Mouse (Mus musculus): ENCODE measurements around the gene Scyl2. TPM values are rescaled to one million over a fixed set of nuclear protein-coding genes. Genes with fewer than 3 reads are reported as not detected.
A peak's percentile ranks its signal among the peaks of the same experiment; 100 is the strongest.
"Not testable (repeated sequence)": the region's sequence is repeated elsewhere in the genome, so short reads cannot be mapped to it uniquely, and the experiment has no call there.

The Scyl2 gene
- polyA plus RNA-seq, 1 experiment from 2014 or later = 4.3 TPM

DNA sequence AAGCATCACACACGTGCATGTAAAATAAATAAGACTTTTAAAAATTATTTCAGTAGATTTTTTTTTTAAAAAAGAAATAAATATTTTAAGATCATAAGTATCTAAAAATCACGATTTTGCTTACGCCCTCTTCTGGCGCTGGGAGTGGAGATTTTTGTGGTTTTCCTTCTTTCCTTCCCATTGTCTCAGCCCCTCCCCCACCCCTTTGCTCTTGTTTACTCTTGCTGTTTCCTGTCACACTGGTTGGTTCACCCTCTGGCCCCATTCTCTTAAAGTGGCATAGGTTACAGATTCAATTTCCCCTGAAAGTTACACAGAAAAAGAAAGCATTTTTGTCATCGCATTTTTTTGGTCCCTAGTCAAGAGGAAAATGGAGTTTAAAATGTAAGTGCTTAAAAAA is 17.0 kb upstream of the Scyl2 start:
- H3K4me3 ChIP-seq (replicated peaks) = no peak overlapping the region
- no peaks in the 10 kb centered on the region for H3K9me3 ChIP-seq (replicated peaks)
- WGBS (ENCODE audit: insufficient replicate concordance) = 20% methylated on average over 5 of the region's 5 CpGs
- no peak overlapping the region for H3K4me2 ChIP-seq
- H3K9ac ChIP-seq = no peak overlapping the region
- no peaks in the 10 kb centered on the region; the same call in 1 of the 2 replicates for H3K4me1 ChIP-seq (replicated peaks)
- no peaks in the 10 kb centered on the region for H3K27me3 ChIP-seq
- no peaks in the 10 kb centered on the region for H3K36me3 ChIP-seq
- H3K27ac ChIP-seq = no peak overlapping the region
- DNase-seq (no peak), ATAC-seq (ENCODE audit: low read depth) (no peak)

DNA sequence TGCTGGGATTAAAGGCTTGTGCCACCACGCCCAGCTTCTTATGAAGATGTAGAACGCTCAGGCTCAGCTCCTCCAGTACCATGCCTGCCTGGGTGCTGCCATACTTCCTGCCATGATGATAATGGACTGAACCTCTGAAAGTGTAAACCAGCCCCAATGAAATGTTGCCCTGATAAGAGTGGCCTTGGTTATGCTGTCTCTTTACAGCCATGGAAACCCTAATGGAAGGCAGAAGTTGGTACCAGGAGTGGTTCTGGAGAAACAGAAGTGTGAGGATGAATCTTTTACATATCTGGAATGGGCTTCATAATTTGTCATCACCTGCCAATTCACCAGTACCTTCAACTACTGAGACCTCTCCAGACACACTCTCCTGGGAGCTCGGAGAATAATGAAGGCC is 11.9 kb upstream of the Scyl2 start:
- Histone ChIP-seq H3K27me3 (no peaks in the 10 kb centered on the region), H3K4me1 (replicated peaks) (no peaks in the 10 kb centered on the region), H3K36me3 (no peaks in the 10 kb centered on the region), H3K4me2 (no peak overlapping the region), H3K9me3 (replicated peaks) (no peaks in the 10 kb centered on the region), H3K9ac (no peak overlapping the region), H3K4me3 (replicated peaks) (no peak overlapping the region), H3K27ac (no peak overlapping the region)
- ATAC-seq (ENCODE audit: low read depth) (no peak), DNase-seq (no peak)
- WGBS (ENCODE audit: insufficient replicate concordance) = 58% methylated on average over 3 of the region's 3 CpGs

DNA sequence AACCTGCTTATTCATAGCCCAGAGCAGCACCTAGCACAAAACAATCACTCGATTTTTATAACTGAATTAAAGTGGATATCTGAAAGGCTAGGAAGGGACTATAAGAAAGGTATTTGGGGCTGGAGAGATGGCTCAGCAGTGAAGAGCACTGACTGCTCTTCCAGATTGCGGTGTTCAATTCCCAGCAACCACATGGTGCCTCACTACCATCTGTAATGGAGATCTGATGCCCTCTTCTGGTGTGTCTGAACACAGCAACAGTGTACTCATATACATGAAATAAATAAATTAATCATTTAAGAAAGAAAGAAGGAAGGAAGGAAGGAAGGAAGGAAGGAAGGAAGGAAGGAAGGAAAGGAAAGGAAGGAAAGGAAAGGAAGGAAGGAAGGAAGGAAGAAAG is 10.2 kb upstream of the Scyl2 start:
- not testable (repeated sequence) for H3K4me3 ChIP-seq (replicated peaks); H3K4me2 ChIP-seq; DNase-seq; H3K9ac ChIP-seq; H3K36me3 ChIP-seq; H3K27ac ChIP-seq; H3K4me1 ChIP-seq (replicated peaks); H3K9me3 ChIP-seq (replicated peaks); ATAC-seq (ENCODE audit: low read depth); H3K27me3 ChIP-seq
- WGBS (ENCODE audit: insufficient replicate concordance) = 56% methylated on average over 2 of the region's 2 CpGs

DNA sequence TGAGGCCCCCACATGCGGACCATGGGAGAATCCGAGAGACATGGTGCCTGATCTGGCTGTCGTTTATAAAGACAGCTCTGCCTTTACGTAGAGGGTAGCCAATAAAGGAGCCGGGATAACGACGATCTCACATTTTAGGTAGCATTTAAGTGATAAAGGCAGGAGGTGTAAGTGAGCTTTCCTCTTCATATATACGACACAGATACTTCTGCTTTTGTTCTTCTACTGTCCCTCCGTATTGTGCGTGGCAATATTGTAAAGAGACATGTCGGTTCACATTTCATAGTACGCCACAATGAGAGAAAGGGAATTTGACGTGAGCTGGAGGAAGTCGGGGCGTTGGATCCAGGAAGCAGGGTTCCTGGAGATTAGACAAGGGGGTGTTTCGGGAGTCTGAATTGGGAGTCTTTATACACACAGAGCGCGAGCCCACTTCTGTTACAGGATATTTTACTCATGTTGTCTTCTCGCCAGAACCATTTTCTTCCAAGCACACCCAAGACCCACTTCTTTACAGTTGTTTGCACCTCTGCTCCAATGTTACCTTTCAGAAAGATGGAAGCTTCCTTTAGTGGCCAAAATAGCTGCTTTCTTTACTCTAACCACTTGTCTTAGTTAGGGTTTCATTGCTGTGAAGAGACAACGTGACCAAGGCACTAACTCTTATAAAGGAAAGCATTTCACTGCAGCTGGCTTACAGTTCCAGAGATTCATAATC is 9.3 kb upstream of the Scyl2 start:
- no peak overlapping the region for H3K27ac ChIP-seq
- ATAC-seq (ENCODE audit: low read depth) (no peak), DNase-seq (no peak)
- H3K27me3 ChIP-seq = no peaks in the 10 kb centered on the region
- H3K4me2 ChIP-seq = peak overlapping the region; percentile 28; the same call in 1 of the 2 replicates
- no peak overlapping the region for H3K4me3 ChIP-seq (replicated peaks)
- H3K9me3 ChIP-seq (replicated peaks) = no peaks in the 10 kb centered on the region
- H3K9ac ChIP-seq = no peak overlapping the region
- H3K36me3 ChIP-seq = no peaks in the 10 kb centered on the region
- H3K4me1 ChIP-seq (replicated peaks) = peaks cover 2% of the 10 kb centered on the region
- 28% methylated on average over 20 of the region's 20 CpGs for WGBS (ENCODE audit: insufficient replicate concordance)

DNA sequence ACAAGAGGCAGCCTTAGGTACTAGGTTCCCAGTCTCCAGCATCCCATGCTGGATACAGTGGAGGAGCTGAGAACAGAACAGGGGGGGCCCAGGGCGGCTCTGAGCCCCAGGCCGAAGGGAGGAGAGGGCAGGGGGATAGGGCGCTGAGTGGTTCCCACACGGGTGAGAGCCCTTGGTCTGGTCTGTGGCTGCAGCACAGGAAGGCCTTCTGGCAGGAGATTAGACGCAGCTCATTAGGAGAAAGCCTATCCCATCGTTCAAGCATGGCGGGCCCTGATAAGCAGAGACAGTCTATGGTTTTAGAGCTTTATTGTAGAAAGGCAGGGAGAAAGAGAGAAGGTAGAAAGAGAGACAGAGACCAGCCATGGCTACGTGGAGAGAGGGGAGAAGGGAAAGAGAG is 3.9 kb upstream of the Scyl2 start:
- Histone ChIP-seq H3K27me3 (no peaks in the 10 kb centered on the region), H3K27ac (no peak overlapping the region; the same call in 1 of the 2 replicates), H3K4me3 (replicated peaks) (no peak overlapping the region), H3K36me3 (no peaks in the 10 kb centered on the region), H3K4me2 (peak overlapping the region; percentile 55), H3K9ac (no peak overlapping the region; the same call in 1 of the 2 replicates), H3K4me1 (replicated peaks) (peaks cover 37% of the 10 kb centered on the region), H3K9me3 (replicated peaks) (no peaks in the 10 kb centered on the region)
- peak; percentile 22; the same call in 1 of the 2 replicates for ATAC-seq (ENCODE audit: low read depth)
- WGBS (ENCODE audit: insufficient replicate concordance) = 11% methylated on average over 8 of the region's 8 CpGs
- DNase-seq = peak; percentile 49

DNA sequence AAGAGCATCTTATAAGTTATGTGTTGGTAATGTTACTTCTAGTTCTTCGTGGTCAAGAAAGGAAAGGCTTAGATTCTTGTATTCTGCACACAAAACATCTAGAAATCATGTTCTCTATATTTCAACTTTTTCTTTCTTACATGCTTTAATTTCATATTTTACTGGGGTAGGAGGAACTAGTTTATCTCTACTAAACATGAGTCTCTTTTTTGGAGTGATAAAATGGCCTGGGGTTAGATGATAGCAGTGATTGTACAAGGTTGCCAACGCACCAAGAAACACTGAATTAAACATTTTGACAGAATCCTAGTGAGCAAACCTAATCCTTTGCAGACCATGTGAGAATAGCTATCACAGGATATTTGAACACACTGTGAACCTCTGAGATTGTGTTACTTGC is 1.4 kb upstream of the Scyl2 start:
- H3K27me3 ChIP-seq = no peaks in the 10 kb centered on the region
- H3K4me1 ChIP-seq (replicated peaks) = peaks cover 61% of the 10 kb centered on the region
- DNase-seq = no peak
- H3K9me3 ChIP-seq (replicated peaks) = no peaks in the 10 kb centered on the region
- no peak overlapping the region for H3K9ac ChIP-seq
- 43% methylated on average over 2 of the region's 2 CpGs for WGBS (ENCODE audit: insufficient replicate concordance)
- H3K4me2 ChIP-seq = peak overlapping the region; percentile 90; the same call in 1 of the 2 replicates
- no peak overlapping the region for H3K27ac ChIP-seq
- ATAC-seq (ENCODE audit: low read depth) = no peak
- H3K4me3 ChIP-seq (replicated peaks) = no peak overlapping the region
- H3K36me3 ChIP-seq = peaks cover 6% of the 10 kb centered on the region; the same call in 1 of the 2 replicates

DNA sequence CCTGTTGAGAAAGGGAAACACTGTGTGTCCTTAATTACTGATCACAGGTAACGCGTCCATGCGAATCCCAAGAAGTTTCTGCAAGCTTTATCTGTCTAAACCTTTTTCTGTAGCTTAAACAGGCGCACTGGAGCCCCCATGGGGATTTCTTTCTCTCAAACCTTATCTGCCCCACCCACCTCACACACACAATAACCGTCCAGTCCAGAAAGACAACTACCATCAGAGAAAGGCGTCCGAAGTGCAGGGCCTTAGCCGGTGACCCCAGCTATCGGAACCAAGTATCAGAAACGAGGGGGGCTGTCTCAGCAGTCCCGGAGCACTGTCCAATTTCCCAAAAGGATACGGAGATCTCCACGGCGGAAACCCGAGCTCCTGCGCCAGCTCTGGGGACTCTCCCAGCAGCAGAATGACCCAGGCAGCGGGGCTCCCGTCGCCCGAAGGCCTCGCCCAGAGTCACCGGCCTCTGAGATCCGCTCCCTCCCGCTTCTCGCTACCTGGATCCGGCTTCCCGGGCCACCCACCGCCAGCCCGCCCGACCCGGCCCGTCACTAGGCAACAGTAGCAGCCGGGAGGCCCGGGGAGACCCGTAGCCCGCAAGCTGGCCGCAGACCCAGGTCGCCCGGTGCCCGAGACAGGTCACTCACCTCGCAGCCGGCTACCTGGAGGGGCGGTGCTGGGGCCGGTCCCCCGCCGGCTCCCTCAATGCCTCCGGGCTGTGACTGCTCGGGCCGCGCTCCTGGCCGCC is 520 bp downstream of the Scyl2 start:
- 1% methylated on average over 51 of the region's 51 CpGs for WGBS (ENCODE audit: insufficient replicate concordance)
- Histone ChIP-seq H3K9me3 (replicated peaks) (no peaks in the 10 kb centered on the region), H3K27ac (peak overlapping the region; percentile 84), H3K4me1 (replicated peaks) (peaks cover 79% of the 10 kb centered on the region), H3K9ac (peak overlapping the region; percentile 94), H3K4me2 (peak overlapping the region; percentile 90), H3K4me3 (replicated peaks) (peak overlapping the region; percentile 97), H3K27me3 (no peaks in the 10 kb centered on the region), H3K36me3 (peaks cover 6% of the 10 kb centered on the region; the same call in 1 of the 2 replicates)
- ATAC-seq (ENCODE audit: low read depth) (peak; percentile 69), DNase-seq (peak; percentile 22)

DNA sequence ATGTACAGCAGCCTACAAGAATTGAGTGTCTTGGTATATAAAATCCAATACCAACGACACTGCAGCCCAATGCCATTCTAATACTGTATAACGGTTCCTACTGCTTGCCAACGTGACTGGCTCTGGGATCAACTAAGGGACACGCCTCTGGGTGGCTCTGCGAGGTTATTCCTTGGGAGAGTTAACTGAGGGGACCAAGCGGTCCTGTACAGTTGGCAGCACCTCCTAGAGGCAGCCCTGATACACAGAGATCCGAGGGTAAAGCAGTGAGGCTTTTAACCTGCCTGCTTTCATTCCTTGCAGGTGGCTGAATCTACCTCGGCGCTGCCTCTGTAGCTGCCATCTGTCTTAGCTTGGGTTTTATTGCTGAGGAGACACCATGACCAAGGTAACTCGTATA is 3.1 kb downstream of the Scyl2 start:
- no peaks in the 10 kb centered on the region for H3K27me3 ChIP-seq
- no peak overlapping the region for H3K4me3 ChIP-seq (replicated peaks)
- no peak overlapping the region for H3K27ac ChIP-seq
- WGBS (ENCODE audit: insufficient replicate concordance) = 74% methylated on average over 10 of the region's 10 CpGs
- no peak overlapping the region for H3K4me2 ChIP-seq
- H3K9ac ChIP-seq = no peak overlapping the region
- peaks cover 8% of the 10 kb centered on the region; the same call in 1 of the 2 replicates for H3K36me3 ChIP-seq
- H3K9me3 ChIP-seq (replicated peaks) = no peaks in the 10 kb centered on the region
- ATAC-seq (ENCODE audit: low read depth) = no peak
- peaks cover 79% of the 10 kb centered on the region for H3K4me1 ChIP-seq (replicated peaks)
- no peak for DNase-seq

DNA sequence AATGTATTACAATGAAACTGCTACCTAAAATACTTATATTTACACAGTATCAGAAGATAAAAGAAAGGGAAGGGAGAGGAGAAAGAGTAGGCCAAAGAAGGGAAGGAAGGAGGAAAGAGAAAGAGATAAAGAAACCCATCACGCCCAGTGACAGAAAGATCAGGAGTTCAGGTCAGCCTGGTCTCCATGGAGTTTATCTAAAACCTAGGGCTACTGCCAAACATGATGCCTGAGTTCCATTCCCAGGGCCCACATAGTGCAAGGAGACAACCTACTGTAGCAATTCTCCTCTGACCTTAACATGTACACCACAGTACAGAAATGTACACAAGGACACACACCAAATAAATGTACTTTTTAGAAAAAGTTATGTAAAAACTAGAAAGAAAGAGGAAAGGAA is 3.9 kb downstream of the Scyl2 start:
- DNase-seq (no peak), ATAC-seq (ENCODE audit: low read depth) (no peak)
- H3K4me3 ChIP-seq (replicated peaks) = no peak overlapping the region
- H3K9me3 ChIP-seq (replicated peaks) = no peaks in the 10 kb centered on the region
- no peak overlapping the region for H3K27ac ChIP-seq
- 18% methylated on average over 1 of the region's 1 CpGs for WGBS (ENCODE audit: insufficient replicate concordance)
- H3K27me3 ChIP-seq = no peaks in the 10 kb centered on the region
- no peak overlapping the region for H3K9ac ChIP-seq
- H3K36me3 ChIP-seq = peaks cover 13% of the 10 kb centered on the region; the same call in 1 of the 2 replicates
- no peak overlapping the region for H3K4me2 ChIP-seq
- H3K4me1 ChIP-seq (replicated peaks) = peaks cover 71% of the 10 kb centered on the region

DNA sequence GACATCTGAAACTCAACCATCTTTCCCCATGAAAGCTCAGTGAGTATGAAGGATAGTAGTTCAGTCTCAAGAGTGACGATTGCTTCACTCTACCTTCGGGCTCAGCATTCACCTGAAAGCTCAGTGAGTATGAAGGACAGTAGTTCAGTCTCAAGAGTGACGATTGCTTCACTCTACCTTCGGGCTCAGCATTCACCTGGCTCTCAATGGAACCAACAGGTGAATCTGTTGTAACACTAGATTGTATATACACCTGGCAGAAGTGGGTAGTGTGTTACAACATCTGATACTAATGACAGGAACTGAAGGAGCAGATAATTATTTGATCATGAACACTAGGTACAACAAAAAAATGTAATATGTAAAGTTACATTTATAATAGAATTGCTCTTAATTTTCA is 4.4 kb downstream of the Scyl2 start:
- no peak overlapping the region for H3K9ac ChIP-seq
- no peaks in the 10 kb centered on the region for H3K9me3 ChIP-seq (replicated peaks)
- peaks cover 66% of the 10 kb centered on the region for H3K4me1 ChIP-seq (replicated peaks)
- H3K4me2 ChIP-seq = no peak overlapping the region
- DNase-seq (no peak), ATAC-seq (ENCODE audit: low read depth) (no peak)
- WGBS (ENCODE audit: insufficient replicate concordance) = 79% methylated on average over 4 of the region's 4 CpGs
- H3K36me3 ChIP-seq = peaks cover 13% of the 10 kb centered on the region; the same call in 1 of the 2 replicates
- H3K27ac ChIP-seq = no peak overlapping the region
- H3K4me3 ChIP-seq (replicated peaks) = no peak overlapping the region
- H3K27me3 ChIP-seq = no peaks in the 10 kb centered on the region

DNA sequence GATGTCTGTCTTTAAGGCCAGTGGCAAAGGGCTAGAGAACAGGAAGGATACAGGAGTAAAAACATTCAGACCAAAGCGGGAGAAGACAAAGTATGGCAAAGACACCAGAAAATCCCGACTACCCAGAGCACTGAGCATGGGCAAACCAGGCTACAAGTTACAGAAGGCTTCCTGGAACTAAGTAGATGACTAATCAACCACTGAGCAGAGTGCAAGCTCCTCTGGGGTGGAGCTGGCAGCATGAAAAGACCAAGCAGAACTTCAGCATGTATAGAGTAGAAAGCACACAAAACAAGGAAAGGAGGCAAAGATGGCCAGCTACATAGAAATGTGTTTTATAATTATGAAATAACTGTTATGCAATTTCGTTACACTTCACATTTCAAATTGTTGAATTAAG is 5.6 kb downstream of the Scyl2 start:
- no peak overlapping the region for H3K27ac ChIP-seq

More for the DNA sequence above, 5.6 kb downstream of the Scyl2 start:
- Histone ChIP-seq H3K4me2 (no peak overlapping the region), H3K9ac (no peak overlapping the region), H3K27me3 (no peaks in the 10 kb centered on the region), H3K9me3 (replicated peaks) (no peaks in the 10 kb centered on the region), H3K4me1 (replicated peaks) (peaks cover 61% of the 10 kb centered on the region), H3K36me3 (peaks cover 16% of the 10 kb centered on the region; the same call in 1 of the 2 replicates), H3K4me3 (replicated peaks) (no peak overlapping the region)
- no peak for DNase-seq
- 0 out of 2 replicates have a peak, but pooled peaks have one; percentile 53 for ATAC-seq (ENCODE audit: low read depth)
- WGBS (ENCODE audit: insufficient replicate concordance) = 59% methylated on average over 3 of the region's 3 CpGs
